Mouse (Mus musculus): ENCODE results near the gene Larp1.

DNA sequence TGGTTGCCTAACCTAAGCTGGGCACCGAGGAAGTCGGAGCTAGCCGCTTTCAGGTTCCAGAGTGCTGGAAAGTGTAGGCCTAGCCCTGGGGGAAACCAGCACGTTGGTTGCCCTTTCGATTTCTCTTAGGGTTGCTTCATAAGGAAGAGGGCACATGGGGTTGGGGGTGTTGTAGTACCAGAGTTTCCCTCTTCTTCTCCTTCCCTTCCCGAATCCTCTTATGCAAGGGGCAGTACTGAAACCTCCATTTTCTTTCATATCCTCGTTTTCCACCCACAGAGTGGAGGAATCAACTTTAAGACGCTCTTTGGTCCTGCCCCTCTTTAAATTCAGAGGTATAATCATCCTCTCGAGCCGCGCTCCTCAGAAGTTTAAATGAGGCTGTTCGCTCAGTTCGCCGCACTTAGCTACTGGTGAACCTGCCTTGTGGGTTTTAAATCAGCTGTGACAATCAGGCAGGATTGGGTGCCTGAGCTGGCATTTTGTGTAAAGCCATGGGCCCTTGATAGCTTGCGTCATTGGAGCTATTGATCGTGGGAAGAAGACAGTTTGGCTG lies 1.4 kb downstream of the Larp1 start:
- no peak for TF ChIP-seq POLR2A (IDR thresholded peaks at IDR 0.05; ENCODE audit: control insufficient read depth, extremely low read depth, insufficient read depth, low read length, poor library complexity)
- TF ChIP-seq CTCF (IDR thresholded peaks at IDR 0.05; ENCODE audit: borderline replicate concordance, control insufficient read depth, extremely low read depth, insufficient read depth, low read length, poor library complexity) = no peak

All from thymus, adult 2 months (tissue).